Mouse (Mus musculus) adrenal gland, adult 8-10 months (tissue): ENCODE results near the gene Shc1. TPM values are rescaled to one million over a fixed set of nuclear protein-coding genes. Genes with fewer than 3 reads are reported as not detected.

Source experiments
- DNase-seq: peaks from one replicate; pipeline ENCODE4 v3.0.0; 2022
- total RNA-seq, 4 experiments: library from RNA; stranded (reverse); gene quantifications; 2 replicates each; pipeline ENCODE4 v1.2.4; 2022

Gene Shc1
- total RNA-seq: 100 to 1,000 TPM; 108 to 136 (median 122) TPM

DNA sequence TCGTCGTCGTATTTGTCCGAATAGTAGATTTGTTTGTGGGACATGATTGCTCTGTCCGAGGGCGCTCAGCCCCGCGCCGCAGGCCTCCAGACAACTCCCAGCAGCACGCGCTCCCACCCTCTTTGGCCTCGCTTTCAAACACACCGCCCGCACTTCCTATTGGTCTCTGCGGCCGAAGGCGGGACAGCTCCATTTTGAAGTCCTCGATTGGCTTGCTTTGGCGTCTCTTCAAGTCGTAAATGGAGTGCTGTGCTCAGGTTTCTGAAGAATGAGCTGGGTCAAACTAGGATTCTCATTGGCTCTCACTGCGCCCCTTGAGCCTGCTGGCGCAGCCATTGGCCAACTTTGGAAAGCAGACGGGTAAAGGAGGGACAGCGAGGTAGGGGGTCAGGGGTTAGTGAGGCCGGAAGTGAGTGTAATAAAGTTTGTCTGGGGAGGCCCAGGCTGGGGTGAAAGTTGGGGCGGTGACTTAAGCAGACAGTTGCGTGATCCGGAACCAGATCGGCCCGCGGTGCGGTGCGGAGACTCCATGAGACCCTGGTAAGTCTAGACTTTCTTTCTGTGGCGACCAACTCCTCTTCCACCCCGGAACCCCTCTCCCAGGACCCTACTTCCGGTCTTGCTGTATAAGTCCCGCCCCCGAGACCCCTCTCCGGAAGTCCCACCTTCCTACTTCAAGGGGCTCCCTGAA lies at the start of gene Shc1, which contains the start of gene Cks1b:
Gene Shc1 (plus strand): TSS at position 274 of the 691 bp plus-strand sequence.
Gene Cks1b (minus strand): TSS at position 214 of the 691 bp plus-strand sequence.
- peak; percentile 98 for DNase-seq

DNA sequence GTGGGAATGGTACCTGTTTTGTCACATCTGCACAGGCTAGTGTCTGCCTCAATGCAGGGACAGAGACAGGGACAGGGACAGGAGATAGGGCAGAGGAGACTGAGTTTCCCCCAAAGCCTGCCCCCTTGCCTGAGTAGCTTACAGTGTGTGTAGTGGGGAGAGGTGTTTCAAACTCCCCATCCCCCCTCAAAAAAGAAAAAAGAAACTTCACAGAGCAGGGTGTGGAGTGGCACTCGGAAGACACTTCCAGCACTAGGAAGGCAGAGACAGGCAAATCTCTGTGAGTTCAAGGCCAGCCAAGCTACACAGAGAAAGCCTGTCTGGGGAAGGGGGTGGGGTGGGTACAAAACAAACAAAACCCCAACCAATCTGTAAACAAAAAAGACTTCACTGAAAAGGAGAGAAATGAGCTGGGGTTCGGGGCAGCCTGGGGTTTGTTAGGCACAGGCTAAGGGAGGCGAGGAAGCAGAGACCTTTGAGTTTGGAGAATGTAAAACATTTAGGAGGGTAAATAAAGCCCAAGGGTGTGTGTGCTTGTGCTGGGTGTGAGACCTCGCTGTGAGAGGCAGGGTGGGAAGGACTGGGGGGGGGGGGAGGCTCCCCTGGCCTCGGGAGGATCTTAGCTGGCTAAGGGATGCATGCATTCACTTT lies 44.5 kb upstream of the Shc1 start:
- no peak for DNase-seq

DNA sequence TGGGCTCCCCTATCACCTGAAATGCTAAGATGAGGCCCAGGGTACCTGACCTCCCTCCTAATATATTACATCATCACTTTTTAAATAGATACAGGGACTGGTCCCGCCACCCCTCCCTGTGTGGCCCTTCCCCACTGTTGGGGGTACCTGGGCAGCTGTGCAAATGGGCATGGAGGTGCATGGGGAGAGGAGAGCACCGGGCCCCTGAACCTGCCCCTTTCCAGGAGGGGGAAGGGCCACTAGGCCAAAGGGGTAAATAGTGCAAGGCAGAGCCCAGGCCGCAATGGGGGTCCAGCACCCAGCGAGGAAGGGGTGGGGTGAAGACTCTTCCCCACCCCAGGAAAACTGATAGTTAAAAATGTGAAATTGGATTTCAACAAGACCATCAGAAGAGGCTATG lies 40.4 kb upstream of the Shc1 start:
- no peak for DNase-seq

DNA sequence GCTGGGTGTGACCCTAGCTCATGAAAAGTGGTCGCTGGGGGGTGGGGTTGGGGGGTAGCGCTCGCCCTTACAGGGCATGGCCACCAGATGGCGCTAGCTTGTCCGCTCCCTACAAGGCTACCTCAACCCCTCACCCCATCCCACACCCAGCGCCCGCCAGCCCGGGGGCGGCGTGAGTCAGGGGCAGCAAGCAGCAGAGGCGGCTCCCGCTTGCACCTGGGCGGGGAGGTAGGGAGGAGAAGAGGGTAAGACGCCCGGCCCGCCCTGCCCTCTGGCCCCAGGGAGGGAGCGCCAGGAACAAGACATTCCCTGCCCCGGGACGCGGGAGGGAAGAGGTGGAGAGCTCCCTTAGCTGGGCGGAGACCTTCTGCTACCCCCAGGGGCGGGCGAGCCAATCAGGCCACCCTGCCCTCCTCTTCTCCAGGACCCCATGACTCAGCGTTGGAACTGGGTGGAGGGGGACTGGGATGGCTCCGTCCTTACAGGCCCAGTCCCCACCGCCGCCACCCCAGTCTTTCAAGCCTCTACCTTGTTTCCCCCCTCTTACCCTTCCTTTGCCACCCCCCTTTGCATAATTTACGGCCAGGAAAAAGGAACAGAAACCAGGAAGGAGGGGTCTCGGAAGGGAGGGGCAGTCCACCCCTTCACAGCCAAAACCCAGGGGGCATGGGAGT lies 39.7 kb upstream of the Shc1 start:
- peak; percentile 56 for DNase-seq

DNA sequence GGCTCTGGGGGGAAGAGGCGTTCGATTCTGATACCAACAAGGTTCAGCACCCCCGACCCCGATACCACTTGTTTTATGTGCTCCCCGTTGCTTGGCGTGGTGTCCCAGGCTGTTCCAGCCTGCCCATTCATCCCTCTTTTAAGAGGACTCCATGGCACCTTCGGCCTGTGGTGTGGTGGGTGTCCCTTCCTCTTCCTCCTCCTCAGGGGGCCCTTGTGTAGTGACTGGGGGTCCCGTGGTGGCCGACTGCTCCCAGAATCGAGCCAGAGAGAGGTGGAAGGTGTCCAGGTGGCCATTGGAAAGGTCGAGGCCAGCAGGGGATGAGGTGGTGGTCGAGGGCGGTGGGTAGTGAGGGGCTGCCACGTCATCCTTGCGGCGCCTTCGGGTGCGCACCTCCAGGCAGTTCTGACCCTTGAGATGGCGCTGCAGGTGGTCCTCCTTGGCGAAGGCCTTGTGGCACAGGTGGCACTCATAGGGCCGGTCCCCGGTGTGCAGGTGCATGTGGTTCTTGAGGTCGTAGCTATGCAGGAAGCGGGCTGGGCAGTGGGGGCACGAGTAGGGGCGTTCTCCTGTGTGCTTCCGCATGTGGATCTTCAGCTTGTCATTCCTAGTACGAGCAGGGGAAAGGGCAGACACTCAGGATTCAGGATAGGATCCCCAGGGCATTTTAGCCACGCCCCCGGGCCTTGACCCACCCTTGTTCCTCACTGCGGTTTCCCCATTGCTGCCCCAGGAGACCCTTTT lies 38.7 kb upstream of the Shc1 start:
- DNase-seq: no peak

DNA sequence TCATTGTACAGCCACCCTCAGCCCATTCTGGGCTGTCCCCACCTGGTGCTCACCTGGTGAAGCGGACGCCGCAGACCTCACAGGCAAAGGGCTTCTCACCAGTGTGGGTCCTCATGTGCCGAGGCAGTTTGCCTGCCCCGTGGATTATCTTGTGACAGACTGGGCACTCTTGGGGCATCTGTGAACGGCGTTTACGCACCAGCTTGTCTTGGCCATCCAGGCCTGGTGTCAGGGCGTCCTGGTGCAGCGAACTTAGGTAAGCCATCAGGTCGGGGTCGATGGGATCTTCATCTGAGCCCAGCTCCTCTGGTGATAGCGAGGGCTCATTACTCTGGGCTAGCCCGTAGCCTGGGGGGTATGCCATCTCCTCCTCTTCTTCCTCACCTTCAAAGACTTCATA lies 38.0 kb upstream of the Shc1 start:
- no peak for DNase-seq

DNA sequence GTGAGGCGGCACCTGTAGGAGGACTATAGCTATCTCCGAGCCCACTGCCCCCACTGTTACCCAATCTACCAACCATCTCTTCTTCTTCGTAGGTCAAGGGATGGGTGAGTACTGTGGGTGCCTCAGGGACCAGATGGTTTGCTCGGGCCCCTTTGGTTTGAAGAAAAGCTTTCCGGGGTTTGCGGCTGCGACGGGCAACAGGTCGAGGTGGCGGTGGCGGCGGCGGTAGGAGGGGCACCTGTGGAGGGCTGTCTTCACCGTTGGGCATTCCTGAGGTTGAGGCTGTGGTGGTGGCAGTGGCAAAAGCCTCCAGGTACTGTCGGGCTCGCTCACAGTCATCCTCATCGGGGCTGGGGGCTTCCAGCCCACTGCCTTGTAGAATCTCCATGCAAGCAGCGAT lies 37.5 kb upstream of the Shc1 start:
- no peak for DNase-seq

DNA sequence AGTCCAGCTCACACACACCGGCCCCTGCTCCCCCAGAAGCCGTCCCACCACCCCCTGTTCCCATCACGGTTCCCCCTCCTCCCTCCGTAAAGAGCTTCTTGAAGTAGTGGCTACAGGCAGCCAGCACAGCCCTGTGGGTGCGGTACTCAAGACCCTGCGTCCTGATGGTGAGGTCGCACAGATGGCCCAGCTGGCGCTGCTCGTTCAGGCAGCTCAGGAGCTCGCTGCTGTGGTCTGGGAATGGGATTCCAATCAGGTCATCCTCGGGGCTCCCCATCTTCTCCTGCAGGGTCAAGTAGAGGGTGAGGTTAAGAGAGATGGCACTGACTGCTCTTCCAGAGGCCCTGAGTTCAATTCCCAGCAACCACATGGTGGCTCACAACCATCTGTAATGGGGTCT lies 37.0 kb upstream of the Shc1 start:
- no peak for DNase-seq

DNA sequence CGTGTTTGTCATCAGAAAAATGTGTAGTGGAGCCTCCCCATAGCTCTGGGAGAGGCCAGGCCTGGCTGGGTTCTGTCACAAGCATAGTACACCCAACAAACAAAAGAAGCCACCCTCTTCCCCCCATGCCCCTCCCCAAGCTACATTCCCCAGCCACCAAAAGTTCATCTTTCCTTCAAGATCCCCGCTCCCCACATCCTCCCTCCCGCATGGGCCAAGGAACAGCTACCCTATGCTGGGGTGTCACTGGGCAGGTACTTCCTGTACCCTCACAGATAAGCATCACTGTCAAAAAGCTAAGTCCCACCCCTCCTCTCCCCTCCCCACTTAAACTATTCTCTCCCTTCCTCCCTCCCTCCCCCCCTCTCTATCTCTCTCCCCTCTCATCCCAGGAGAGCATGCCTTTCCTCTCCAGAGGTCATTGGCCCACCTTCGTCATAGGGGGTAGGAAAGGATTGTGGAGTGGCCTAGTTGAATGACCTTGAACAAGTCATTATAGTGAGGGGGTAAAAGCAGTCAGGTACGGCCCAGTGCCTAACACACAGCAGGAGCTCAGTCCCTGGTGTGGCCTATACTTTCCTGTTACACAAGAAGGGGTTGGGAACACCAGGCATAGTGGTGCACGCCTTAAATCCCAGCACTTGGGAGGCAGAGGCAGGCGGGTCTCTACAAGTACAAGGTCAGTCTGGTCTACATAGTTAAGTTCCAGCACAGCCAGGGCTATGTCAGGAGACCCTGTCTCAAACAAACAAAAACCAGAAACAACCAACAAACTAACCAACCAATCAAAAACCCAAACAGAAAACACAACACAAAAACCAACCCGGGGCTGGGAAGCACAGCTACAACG lies 36.0 kb upstream of the Shc1 start:
- no peak for DNase-seq

DNA sequence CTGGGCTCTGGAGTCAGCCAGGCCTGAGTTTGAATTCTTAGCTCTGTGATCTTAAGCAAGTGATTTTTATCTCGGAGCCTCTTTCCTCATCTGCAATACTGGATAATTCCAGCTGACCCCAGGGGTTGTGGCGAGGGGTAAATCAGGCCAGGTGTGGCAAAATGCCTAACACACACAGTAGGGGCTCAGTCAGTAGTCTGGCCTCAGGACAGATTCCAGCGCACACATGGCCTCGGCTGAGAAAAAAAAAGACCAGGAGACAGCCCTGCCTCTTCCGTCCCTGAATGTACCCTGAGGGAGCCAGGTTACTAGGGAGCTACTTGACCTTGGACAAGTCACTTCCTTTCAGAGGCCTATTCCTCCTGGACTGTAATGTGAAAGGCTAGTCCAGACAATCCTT lies 35.3 kb upstream of the Shc1 start:
- no peak for DNase-seq

DNA sequence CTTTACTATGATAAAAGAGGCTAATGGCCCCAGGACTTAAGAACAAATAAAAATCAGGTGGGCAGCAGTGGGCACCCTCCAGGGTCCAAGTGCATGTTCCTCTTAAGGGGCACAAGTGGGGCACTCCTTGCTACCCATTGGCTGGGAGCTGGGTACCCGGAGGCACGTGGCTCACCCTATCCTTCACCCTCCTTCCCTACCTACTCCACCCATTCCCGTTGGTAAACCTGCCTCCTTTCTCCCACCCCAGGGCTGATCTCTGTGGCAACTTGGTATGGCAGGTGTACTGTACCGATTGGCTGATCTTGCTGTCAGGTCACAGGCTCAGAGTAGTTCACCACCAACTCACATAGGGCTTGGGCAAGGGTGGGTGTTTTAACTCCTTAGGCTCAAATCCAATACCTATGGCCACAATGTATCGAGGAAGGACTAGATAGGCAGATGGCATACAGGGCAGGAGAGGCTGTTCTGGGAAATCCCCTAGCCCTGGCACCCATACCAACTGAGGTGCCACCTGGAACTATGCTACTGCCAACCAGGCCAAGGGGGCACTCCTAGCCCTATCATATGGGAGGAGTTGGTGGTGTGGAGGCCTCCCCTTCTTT lies 34.5 kb upstream of the Shc1 start:
- no peak for DNase-seq

DNA sequence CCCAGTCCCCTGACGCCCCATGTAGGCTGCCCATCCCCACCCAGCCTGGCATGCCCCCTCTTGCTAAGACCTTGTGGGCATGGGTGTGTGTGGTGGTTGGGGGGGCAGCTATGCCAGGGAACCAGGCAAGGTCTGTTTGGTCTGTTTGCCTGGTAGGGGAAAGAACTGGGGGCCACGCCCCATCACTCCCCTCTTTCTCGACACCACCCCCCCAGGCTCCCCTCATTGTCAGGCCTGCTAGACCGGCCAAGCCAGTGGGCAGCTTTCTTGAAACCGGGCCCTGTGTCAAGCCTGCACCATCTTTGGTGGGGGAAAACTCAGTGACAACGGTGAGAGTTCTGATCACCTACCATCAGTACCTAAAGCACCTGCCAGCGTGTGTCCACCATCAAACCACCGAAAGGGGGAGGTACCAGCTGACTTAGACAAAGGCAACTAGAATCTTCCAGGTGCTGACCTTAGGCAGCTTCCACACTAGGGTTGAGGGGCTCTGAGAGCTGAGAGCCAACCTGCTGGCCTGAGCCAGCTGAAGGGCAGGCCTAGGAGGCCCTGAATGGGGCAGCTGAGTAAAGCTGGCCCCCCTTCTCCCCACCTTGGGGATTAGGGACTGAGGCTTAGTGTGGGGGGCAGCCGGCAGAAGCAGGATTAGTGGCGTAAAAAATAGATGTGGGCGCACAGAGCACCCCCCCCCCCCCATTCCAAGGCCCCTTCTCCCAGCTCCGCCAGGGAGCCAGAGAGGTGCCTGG lies 33.7 kb upstream of the Shc1 start:
- DNase-seq: no peak

DNA sequence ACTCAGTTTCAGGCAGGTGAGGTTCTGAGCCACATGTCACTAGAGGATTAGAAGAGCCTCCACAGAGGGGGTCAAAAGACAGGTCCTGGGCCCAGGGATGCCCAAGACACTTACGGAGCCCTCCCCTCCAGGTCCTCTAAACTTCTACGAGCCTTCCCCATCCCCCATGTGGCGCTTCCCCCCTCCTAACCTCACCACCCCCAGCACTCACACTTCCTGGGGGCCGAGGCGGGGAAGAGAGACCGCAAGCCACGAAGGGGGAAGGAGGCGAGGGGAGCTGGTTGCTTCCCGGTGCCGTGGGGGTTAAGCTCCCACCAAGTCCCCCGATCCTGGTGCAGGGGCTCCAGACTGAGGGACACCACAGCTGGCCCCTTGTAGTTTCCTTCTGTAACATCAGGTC lies 32.8 kb upstream of the Shc1 start:
- no peak for DNase-seq

DNA sequence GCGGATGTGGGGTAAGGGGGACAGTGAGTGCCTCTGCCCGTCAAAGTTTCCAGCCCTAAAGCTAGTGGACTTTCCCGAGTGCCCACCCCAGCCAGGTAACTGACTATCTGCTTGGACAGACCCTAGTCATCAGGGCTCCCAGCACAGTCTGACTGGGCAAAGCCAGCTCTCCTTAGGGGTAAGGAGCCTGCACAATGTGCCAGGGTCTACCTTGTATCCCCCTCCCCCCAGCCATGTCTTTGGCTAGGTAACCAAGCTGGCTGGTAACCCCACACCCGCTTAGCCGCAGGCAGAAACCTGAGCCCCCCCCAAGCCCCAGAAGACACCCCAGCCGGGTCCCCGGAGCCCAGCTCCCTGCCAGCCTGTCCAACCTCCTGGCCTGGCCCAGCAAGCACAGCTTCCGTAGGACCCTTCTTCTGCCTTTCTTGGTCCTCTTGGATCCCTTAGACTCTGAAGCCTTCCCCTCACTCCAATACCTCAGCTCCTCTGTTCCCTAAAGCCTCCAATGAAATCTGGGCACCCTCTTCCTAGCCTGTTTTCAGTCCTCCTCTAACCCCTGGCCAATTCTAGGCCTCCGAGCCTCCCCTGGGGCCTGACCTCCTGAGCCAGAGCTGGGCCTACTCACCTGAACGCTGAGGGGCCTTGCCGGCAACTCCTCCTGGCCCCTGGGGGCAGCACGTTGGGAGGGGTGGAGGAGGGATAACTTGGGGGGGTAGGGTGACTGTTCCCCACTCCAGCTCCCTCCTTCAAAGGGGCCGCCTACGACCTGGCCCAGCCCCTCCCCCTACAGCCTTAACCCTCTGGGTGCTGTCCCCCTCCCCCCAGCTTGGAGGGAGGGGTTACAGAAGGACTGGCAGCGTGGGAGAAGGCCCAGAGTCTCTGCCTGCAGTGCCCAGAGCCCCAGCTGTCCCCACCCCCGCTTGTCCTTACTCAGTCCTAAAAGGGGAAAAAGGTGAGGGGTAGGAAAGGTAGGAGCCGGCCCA lies 31.5 kb upstream of the Shc1 start:
- no peak for DNase-seq

DNA sequence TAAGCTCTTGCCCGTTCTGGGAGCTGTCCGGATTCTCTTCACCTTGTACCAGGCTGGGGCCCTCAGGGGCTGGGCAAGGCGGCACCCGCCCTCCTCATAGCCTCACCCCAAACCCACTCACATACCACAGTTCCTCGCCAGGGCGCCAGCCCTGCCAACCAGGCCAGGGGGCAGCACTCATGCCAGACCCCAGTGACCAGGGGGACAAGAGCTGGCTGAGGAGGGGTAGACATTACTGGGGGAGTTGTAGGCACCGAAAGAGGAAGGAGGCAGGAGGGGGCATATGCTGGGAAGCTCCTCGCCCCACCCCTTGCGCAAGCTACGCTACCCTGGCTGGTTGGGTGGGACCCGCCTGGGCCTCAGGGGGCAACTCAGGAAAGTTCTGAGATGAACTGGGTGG lies 30.6 kb upstream of the Shc1 start:
- DNase-seq: no peak

DNA sequence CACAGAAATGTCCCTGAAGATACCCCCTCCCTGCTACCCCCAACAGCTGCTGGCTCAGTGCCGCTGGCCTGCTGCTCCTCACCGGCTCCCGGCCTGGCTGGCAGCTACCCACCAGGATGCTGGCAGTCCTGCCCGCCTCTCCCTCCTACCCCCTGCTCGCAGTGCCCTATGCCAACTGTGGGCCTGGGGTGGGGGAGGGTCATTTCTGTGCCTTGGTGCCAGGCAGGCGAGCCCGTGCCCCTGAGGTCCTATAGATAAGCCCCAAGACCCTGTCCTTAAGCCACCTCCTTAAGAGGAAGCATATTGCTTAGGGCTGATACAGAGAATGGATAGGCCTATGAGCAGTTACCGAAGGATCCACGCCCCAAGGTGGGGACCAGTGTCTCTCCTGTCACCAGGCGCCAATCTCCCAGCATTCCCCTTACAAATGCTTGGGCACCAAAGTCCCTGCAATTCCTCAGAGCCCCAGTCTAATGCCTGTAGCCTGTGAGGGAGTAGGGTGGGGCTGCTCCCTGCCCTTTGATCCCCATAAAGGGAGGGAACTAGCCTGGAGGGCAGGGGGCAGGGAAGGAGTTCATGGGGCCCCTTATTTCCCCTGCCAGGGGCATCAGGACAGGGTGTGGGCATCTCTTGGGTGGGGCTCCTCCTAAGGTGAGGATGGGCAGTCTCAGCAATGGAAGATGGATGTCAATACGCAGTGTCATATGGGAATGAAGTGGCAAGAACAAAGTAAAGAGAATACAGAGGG lies 29.9 kb upstream of the Shc1 start:
- no peak for DNase-seq

DNA sequence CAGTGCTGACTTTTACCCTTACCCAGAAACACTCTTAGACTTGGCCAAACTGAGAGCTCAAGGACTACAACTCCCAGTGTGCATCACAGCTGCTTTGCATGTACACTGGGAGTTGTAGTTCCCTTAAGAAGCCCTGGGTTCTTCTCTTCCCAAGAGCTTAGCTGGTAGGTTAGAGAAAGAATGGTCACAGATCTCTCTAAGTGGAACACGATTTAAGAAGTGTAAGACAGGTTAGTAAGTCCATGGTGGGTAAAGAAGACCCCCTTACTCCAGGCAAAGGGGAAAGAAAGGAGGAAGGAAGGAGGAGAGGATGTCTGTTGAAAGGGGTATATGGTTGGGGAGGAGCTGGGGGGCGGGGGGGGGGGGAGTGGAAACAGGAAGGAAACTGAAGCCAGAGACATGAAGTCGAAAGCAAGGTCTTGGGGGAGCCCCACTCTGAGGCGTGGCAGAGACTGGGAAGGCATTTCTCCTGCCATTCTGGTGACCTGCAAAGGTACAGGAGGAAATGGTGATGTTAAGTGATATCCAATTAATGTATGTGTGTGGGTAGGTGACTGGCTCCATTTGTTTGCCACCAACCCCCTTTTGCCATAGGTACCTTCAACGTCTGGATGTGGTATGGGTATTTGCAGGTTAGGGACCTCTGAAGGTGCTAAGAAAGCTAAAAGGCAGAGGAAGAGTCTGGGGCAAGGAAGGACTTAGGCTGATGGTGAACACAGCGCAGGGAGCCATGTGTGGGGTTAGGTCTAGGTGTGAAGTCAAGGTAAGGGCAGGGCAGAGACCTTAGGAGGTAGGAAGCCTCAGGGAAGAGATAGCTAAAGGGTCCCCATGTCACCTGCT lies 29.1 kb upstream of the Shc1 start:
- DNase-seq: no peak

DNA sequence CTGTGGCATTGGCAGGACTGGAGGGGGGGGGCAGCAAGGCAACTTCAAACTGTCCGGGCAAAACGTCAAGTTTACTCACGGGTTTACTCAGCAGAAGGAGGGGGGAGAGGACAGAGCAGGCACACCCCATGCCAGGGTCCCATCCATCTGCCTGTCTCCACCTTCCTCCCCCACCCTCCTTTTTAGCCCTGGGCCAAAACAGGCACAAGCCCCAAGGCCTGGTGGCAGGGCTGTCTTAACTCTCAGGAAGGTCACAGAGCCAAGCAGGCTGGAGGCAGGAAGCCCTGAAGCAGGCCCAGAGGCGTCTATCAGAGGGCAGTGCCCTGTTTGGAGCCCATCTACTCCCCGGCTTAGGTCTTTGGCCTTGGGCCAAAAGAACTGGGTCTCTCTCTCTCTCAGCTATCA lies 28.1 kb upstream of the Shc1 start:
- peak; percentile 86 for DNase-seq
